Mouse (Mus musculus): ENCODE data around the gene Olfr922. TPM values are rescaled to one million over a fixed set of nuclear protein-coding genes. Genes with fewer than 3 reads are reported as not detected.

Olfr922 gene
- total RNA-seq (2021), result not detected

GRCm38 (mm10) chr9:38814314-38814713 lies at the start of gene Olfr922:
Olfr922 (plus strand) TSS chr9:38814614.
- DNase-seq, result no peak
- intact Hi-C loops (cut with DNase I), result no loop called here

GRCm38 (mm10) chr9:38772768-38773167 lies 41.6 kb upstream of the Olfr922 start, which contains the start of gene Olfr921:
Olfr921 (plus strand) TSS chr9:38773068.
- intact Hi-C loops (cut with DNase I), result no loop called here

GRCm38 (mm10) chr9:38792689-38793088 lies 21.7 kb upstream of the Olfr922 start:
- no peak for DNase-seq
- intact Hi-C loops (cut with DNase I), result no loop called here

More at GRCm38 (mm10) chr9:38772768-38773167, 41.6 kb upstream of the Olfr922 start, which contains the start of gene Olfr921:
- DNase-seq, result no peak

GRCm38 (mm10) chr9:38805696-38806095 lies 8.7 kb upstream of the Olfr922 start:
- DNase-seq, result no peak
- intact Hi-C loops (cut with DNase I), result no loop called here

GRCm38 (mm10) chr9:38815458-38815986 lies 1.1 kb downstream of the Olfr922 start:
- intact Hi-C loops (cut with DNase I), result no loop called here
- no peak for DNase-seq

GRCm38 (mm10) chr9:38826245-38826644 lies 11.8 kb downstream of the Olfr922 start, which contains the start of gene Olfr923:
Olfr923 (plus strand) TSS chr9:38826545.
- intact Hi-C loops (cut with DNase I), result no loop called here
- no peak for DNase-seq

GRCm38 (mm10) chr9:38833027-38833426 lies 18.6 kb downstream of the Olfr922 start:
- intact Hi-C loops (cut with DNase I), result no loop called here
- no peak for DNase-seq

- no peak for DNase-seq
- intact Hi-C loops (cut with DNase I), result no loop called here
Measured at GRCm38 (mm10) chr9:38844149-38844548, 29.7 kb downstream of the Olfr922 start, which contains the start of gene Olfr924. Olfr924 (plus strand) TSS chr9:38844449.

GRCm38 (mm10) chr9:38854760-38855159 lies 40.3 kb downstream of the Olfr922 start, which contains the start of gene Olfr26:
Olfr26 (plus strand) TSS chr9:38855060.
- DNase-seq, result no peak
- intact Hi-C loops (cut with DNase I), result no loop called here

Other genes starting within 250 kb of the Olfr922 start
- gene Olfr912, start 234.4 kb upstream of the Olfr922 start, total RNA-seq (2021), result not detected
- not detected for gene Olfr913, start 221.9 kb upstream of the Olfr922 start, total RNA-seq (2021)
- gene Olfr914, start 209.5 kb upstream of the Olfr922 start, total RNA-seq (2021), result not detected
- not detected for gene Olfr916, start 154.7 kb upstream of the Olfr922 start, total RNA-seq (2021)
- not detected for gene Olfr917, start 148.8 kb upstream of the Olfr922 start, total RNA-seq (2021)
- not detected for gene Olfr918, start 140.0 kb upstream of the Olfr922 start, total RNA-seq (2021)
- gene Olfr919, start 110.9 kb upstream of the Olfr922 start, total RNA-seq (2021), result not detected
- 10 to 100 TPM; 29.9 to 34.3 TPM for gene Vwa5a, start 96.3 kb upstream of the Olfr922 start, total RNA-seq (2021)
- under 1 TPM; 0.07 to 0.12 TPM for gene Olfr920, start 62.3 kb upstream of the Olfr922 start, total RNA-seq (2021)
- not detected for gene Olfr921, start 41.5 kb upstream of the Olfr922 start, total RNA-seq (2021)
- not detected for gene Olfr923, start 11.9 kb downstream of the Olfr922 start, total RNA-seq (2021)
- gene Olfr924, start 29.8 kb downstream of the Olfr922 start, total RNA-seq (2021), result not detected
- not detected for gene Olfr26, start 40.4 kb downstream of the Olfr922 start, total RNA-seq (2021)
- gene Olfr926, start 62.5 kb downstream of the Olfr922 start, total RNA-seq (2021), result not detected
- gene Olfr930, start 115.2 kb downstream of the Olfr922 start, total RNA-seq (2021), result not detected
- not detected for gene Olfr933, start 157.7 kb downstream of the Olfr922 start, total RNA-seq (2021)
- not detected for gene Olfr934, start 173.7 kb downstream of the Olfr922 start, total RNA-seq (2021)
- gene Olfr935, start 185.1 kb downstream of the Olfr922 start, total RNA-seq (2021), result not detected
- gene Olfr146, start 208.8 kb downstream of the Olfr922 start, total RNA-seq (2021), result not detected